Mouse (Mus musculus): ENCODE measurements at regions not wholly inside any gene's neighbourhood (a gene's known extent, or its start where the extent isn't known, plus 50 kb on each side); places are given as distances from the start of the nearest gene placed in this dataset.

DNA sequence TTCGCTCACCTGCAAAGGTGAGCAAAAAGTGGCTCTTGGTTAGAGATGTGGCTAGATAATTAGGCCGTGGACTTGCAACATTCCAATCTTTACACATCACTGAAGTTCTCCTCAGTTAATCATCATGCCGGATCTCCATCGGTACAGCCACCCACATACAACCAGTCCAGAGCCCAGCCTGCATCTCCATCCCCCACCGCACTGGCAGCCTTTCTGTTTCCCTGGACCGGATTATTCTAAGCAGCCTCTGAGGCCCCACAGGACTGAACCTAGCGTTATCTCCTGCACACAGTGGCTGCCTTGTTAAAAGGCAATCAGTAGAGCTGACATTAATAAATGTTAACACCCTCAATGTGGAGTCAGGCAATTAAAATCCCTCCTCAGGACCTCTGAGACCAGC is 103.7 kb downstream of the Fam114a2 start:
- Histone ChIP-seq H3K27me3 (ENCODE audit: control insufficient read depth, insufficient read depth, low read length, poor library complexity, severe bottlenecking) (no peaks in the 10 kb centered on the region), H3K27ac (ENCODE audit: insufficient read depth, low read length) (no peak overlapping the region), H3K4me3 (ENCODE audit: low read depth, low read length) (no peak overlapping the region)

DNA sequence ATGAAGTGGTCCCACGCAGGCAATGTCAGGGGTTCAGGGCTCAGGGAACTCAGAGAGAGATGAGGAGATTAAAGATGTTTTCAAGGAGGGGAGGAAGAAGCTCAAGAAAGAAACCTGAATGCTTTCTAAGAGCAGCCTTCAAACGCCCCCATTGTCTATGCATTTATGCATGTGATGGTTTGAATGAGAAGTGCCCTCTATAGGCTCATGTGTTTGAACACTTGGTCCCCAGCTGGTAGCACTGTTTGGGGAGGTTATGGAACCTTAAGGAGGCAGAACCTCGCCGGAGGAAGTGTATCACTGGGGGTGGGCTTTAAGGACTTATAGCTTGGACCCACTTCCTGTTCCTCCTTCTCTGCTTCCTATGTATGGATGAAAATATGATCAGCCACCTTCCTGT is 105.1 kb downstream of the Fam114a2 start:
- H3K9me3 ChIP-seq (replicated peaks; ENCODE audit: control insufficient read depth, insufficient read depth, low read length, poor library complexity, severe bottlenecking) = no peaks in the 10 kb centered on the region
- H3K4me1 ChIP-seq (ENCODE audit: control insufficient read depth, insufficient read depth, low read length) = no peaks in the 10 kb centered on the region
- H3K9ac ChIP-seq (ENCODE audit: low read depth, poor library complexity, severe bottlenecking) = no peak overlapping the region
- no peaks in the 10 kb centered on the region for H3K27me3 ChIP-seq (ENCODE audit: control insufficient read depth, insufficient read depth, low read length, poor library complexity, severe bottlenecking)
- no peaks in the 10 kb centered on the region for H3K36me3 ChIP-seq (ENCODE audit: control insufficient read depth, insufficient read depth, low read length, poor library complexity, severe bottlenecking)
- H3K4me3 ChIP-seq (ENCODE audit: low read depth, low read length) = no peak overlapping the region
- TF ChIP-seq CTCF (IDR thresholded peaks at IDR 0.05; ENCODE audit: low read depth, low read length) (no peak), EP300 (IDR thresholded peaks at IDR 0.05; ENCODE audit: insufficient read depth, low read depth, low read length) (no peak)
- H3K27ac ChIP-seq (ENCODE audit: insufficient read depth, low read length) = no peak overlapping the region

More for the DNA sequence above, 103.7 kb downstream of the Fam114a2 start:
- no peak for TF ChIP-seq CTCF (IDR thresholded peaks at IDR 0.05; ENCODE audit: low read depth, low read length)
- no peak for TF ChIP-seq POLR2A (IDR thresholded peaks at IDR 0.05; ENCODE audit: insufficient read depth, low read length)
- no peak for TF ChIP-seq EP300 (IDR thresholded peaks at IDR 0.05; ENCODE audit: insufficient read depth, low read depth, low read length)
- no peak overlapping the region for H3K9ac ChIP-seq (ENCODE audit: low read depth, poor library complexity, severe bottlenecking)
- H3K36me3 ChIP-seq (ENCODE audit: control insufficient read depth, insufficient read depth, low read length, poor library complexity, severe bottlenecking) = no peaks in the 10 kb centered on the region
- no peaks in the 10 kb centered on the region for H3K9me3 ChIP-seq (replicated peaks; ENCODE audit: control insufficient read depth, insufficient read depth, low read length, poor library complexity, severe bottlenecking)
- H3K4me1 ChIP-seq (ENCODE audit: control insufficient read depth, insufficient read depth, low read length) = no peaks in the 10 kb centered on the region

DNA sequence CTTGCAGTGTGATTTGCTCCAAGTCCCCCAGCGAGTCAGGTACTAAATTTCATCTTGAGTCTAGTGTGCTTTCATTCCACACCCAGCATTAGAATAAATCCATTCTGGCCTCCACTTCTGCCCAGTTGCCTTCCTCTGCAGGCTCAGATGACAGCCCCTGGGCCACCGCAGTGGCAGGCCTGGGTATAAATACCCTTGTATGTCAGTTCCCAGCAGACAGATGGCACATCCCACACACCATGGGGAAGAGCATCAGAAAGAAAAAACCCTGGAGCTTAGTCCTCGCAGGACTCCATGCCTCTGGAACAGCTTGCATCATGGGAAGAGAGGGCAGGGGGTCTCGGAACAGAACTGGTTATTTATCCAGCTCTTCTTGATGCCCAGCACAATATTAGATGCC is 105.7 kb downstream of the Fam114a2 start:
- Histone ChIP-seq H3K27ac (ENCODE audit: insufficient read depth, low read length) (no peak overlapping the region), H3K9ac (ENCODE audit: low read depth, poor library complexity, severe bottlenecking) (no peak overlapping the region), H3K4me1 (ENCODE audit: control insufficient read depth, insufficient read depth, low read length) (no peaks in the 10 kb centered on the region), H3K27me3 (ENCODE audit: control insufficient read depth, insufficient read depth, low read length, poor library complexity, severe bottlenecking) (no peaks in the 10 kb centered on the region), H3K36me3 (ENCODE audit: control insufficient read depth, insufficient read depth, low read length, poor library complexity, severe bottlenecking) (no peaks in the 10 kb centered on the region), H3K4me3 (ENCODE audit: low read depth, low read length) (no peak overlapping the region), H3K9me3 (replicated peaks; ENCODE audit: control insufficient read depth, insufficient read depth, low read length, poor library complexity, severe bottlenecking) (no peaks in the 10 kb centered on the region)
- TF ChIP-seq EP300 (IDR thresholded peaks at IDR 0.05; ENCODE audit: insufficient read depth, low read depth, low read length) (no peak), POLR2A (IDR thresholded peaks at IDR 0.05; ENCODE audit: insufficient read depth, low read length) (no peak), CTCF (IDR thresholded peaks at IDR 0.05; ENCODE audit: low read depth, low read length) (no peak)

DNA sequence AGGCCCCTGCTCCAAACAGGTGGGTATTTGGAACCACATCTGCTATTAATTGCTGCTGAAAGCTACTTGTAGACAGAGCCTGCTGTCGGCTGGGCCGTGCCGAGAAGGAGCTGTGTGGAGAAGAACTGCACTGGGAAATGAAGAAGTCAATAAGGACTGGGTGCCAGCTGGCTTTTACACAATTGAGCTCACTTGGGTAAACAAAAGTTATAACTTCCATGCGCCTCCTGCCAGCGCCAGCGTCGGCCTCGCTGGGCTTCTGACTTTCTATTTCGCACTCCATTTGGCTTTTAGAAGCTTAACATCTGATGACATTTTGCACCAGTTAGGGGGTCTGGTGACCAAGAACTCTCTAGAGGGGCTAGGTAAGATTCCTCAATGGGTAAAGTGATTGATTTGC is 114.2 kb downstream of the Fam114a2 start:
- H3K9me3 ChIP-seq (replicated peaks; ENCODE audit: control insufficient read depth, insufficient read depth, low read length, poor library complexity, severe bottlenecking) = no peaks in the 10 kb centered on the region
- no peaks in the 10 kb centered on the region for H3K4me1 ChIP-seq (ENCODE audit: control insufficient read depth, insufficient read depth, low read length)
- no peaks in the 10 kb centered on the region for H3K27me3 ChIP-seq (ENCODE audit: control insufficient read depth, insufficient read depth, low read length, poor library complexity, severe bottlenecking)
- TF ChIP-seq EP300 (IDR thresholded peaks at IDR 0.05; ENCODE audit: insufficient read depth, low read depth, low read length) (no peak), POLR2A (IDR thresholded peaks at IDR 0.05; ENCODE audit: insufficient read depth, low read length) (no peak), CTCF (IDR thresholded peaks at IDR 0.05; ENCODE audit: low read depth, low read length) (no peak)
- no peak overlapping the region for H3K4me3 ChIP-seq (ENCODE audit: low read depth, low read length)
- H3K27ac ChIP-seq (ENCODE audit: insufficient read depth, low read length) = no peak overlapping the region
- H3K9ac ChIP-seq (ENCODE audit: low read depth, poor library complexity, severe bottlenecking) = no peak overlapping the region
- no peaks in the 10 kb centered on the region for H3K36me3 ChIP-seq (ENCODE audit: control insufficient read depth, insufficient read depth, low read length, poor library complexity, severe bottlenecking)

GRCm38 (mm10) chr11:57401610-57402009 is 116.8 kb downstream of the Fam114a2 start:
- Histone ChIP-seq H3K9ac (ENCODE audit: low read depth, poor library complexity, severe bottlenecking) (no peak overlapping the region), H3K27ac (ENCODE audit: insufficient read depth, low read length) (no peak overlapping the region), H3K4me3 (ENCODE audit: low read depth, low read length) (no peak overlapping the region), H3K4me1 (ENCODE audit: control insufficient read depth, insufficient read depth, low read length) (no peaks in the 10 kb centered on the region), H3K9me3 (replicated peaks; ENCODE audit: control insufficient read depth, insufficient read depth, low read length, poor library complexity, severe bottlenecking) (no peaks in the 10 kb centered on the region), H3K36me3 (ENCODE audit: control insufficient read depth, insufficient read depth, low read length, poor library complexity, severe bottlenecking) (no peaks in the 10 kb centered on the region), H3K27me3 (ENCODE audit: control insufficient read depth, insufficient read depth, low read length, poor library complexity, severe bottlenecking) (no peaks in the 10 kb centered on the region)
- TF ChIP-seq CTCF (IDR thresholded peaks at IDR 0.05; ENCODE audit: low read depth, low read length) = no peak
- no peak for TF ChIP-seq POLR2A (IDR thresholded peaks at IDR 0.05; ENCODE audit: insufficient read depth, low read length)
- TF ChIP-seq EP300 (IDR thresholded peaks at IDR 0.05; ENCODE audit: insufficient read depth, low read depth, low read length) = no peak

DNA sequence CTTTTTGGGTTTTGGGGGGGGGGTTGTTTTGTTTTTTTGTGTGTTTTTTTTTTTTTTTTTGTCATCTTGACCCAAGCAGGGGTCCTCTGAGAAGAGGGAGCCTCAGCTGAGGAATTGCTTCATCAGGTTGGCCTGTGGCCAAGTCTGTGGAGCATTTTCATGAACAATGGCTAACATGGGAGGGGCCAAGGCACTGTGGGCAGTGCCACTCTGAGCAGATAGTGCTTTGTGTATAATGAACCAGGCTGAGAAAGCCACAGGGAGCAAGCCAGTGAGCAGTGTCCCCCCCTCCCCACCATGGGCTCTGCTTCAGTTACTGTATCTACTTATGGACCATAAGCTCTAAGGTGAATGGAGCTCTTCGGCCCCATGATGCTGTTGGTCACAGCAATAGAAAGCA is 119.1 kb downstream of the Fam114a2 start:
- Histone ChIP-seq H3K4me1 (ENCODE audit: control insufficient read depth, insufficient read depth, low read length) (no peaks in the 10 kb centered on the region), H3K27me3 (ENCODE audit: control insufficient read depth, insufficient read depth, low read length, poor library complexity, severe bottlenecking) (no peaks in the 10 kb centered on the region), H3K36me3 (ENCODE audit: control insufficient read depth, insufficient read depth, low read length, poor library complexity, severe bottlenecking) (no peaks in the 10 kb centered on the region), H3K27ac (ENCODE audit: insufficient read depth, low read length) (no peak overlapping the region), H3K9me3 (replicated peaks; ENCODE audit: control insufficient read depth, insufficient read depth, low read length, poor library complexity, severe bottlenecking) (no peaks in the 10 kb centered on the region), H3K9ac (ENCODE audit: low read depth, poor library complexity, severe bottlenecking) (no peak overlapping the region), H3K4me3 (ENCODE audit: low read depth, low read length) (no peak overlapping the region)
- TF ChIP-seq CTCF (IDR thresholded peaks at IDR 0.05; ENCODE audit: low read depth, low read length) = no peak

Measured in ES-Bruce4 (cell line).